Mouse (Mus musculus) midbrain, postnatal 0 days (tissue): ENCODE measurements around the gene Sh2d1b1. TPM values are rescaled to one million over a fixed set of nuclear protein-coding genes. Genes with fewer than 3 reads are reported as not detected.

Experiments used
- ATAC-seq: fragments of 200-750 bp; cut with Nextera tagmentation; 2 replicates; pipeline ENCODE4 v1.8.0; 2017; ENCODE audit warnings: moderate number of reproducible peaks, mild to moderate bottlenecking, moderate TSS enrichment, moderate library complexity; ENCODE audit not compliant: low FRiP score
- DNase-seq: peaks from one replicate; pipeline ENCODE4 v3.0.0-alpha.2; 2015; ENCODE audit warnings: low spot score
- H3K27ac ChIP-seq: fragments of 300-500 bp; sonication (generic); 2 replicates; pipeline ENCODE4 v1.5.1; 2014; ENCODE audit warnings: low read depth, mild to moderate bottlenecking, low read length, mixed read lengths
- H3K27me3 ChIP-seq: fragments of 300-500 bp; sonication (generic); 2 replicates; pipeline ENCODE4 v1.6.1; 2014; ENCODE audit warnings: low read length, control low read depth, mixed read lengths; ENCODE audit not compliant: insufficient read depth
- H3K36me3 ChIP-seq: fragments of 300-500 bp; sonication (generic); 2 replicates; pipeline ENCODE4 v1.6.1; 2014; ENCODE audit warnings: low read length, control low read depth, mixed read lengths; ENCODE audit not compliant: insufficient read depth
- H3K4me1 ChIP-seq: fragments of 300-500 bp; sonication (generic); 2 replicates; pipeline ENCODE4 v1.6.1; 2014; ENCODE audit warnings: mild to moderate bottlenecking, control low read depth, antibody characterized with exemption, low read length, mixed read lengths; ENCODE audit not compliant: insufficient read depth
- H3K4me2 ChIP-seq: fragments of 300-500 bp; sonication (generic); 2 replicates; pipeline ENCODE4 v1.6.1; 2014; ENCODE audit warnings: low read depth, mild to moderate bottlenecking, low read length, mixed read lengths; ENCODE audit not compliant: poor library complexity, severe bottlenecking
- H3K4me3 ChIP-seq: fragments of 300-500 bp; sonication (generic); 2 replicates; pipeline ENCODE4 v1.5.1; 2014; ENCODE audit warnings: low read depth, mild to moderate bottlenecking, low read length, moderate library complexity
- H3K9ac ChIP-seq: fragments of 300-500 bp; sonication (generic); replicated peaks from 2 replicates; pipeline ENCODE4 v1.6.1; 2014; ENCODE audit warnings: mild to moderate bottlenecking, low read length, moderate library complexity, mixed read lengths; ENCODE audit not compliant: poor library complexity, severe bottlenecking
- H3K9me3 ChIP-seq: fragments of 300-500 bp; sonication (generic); 2 replicates; pipeline ENCODE4 v1.6.1; 2016; ENCODE audit warnings: low read length, control low read depth
- CTCF ChIP-seq: IDR thresholded peaks from 2 replicates; pipeline ENCODE4 v1.5.1; 2016; ENCODE audit warnings: antibody characterized with exemption, mild to moderate bottlenecking
- WGBS: fragments of 180-500 bp; shearing (Covaris S2); extraction: QIAGEN DNeasy Blood & Tissue Kit; methylation state at CpG from one replicate; pipeline ENCODE4 v1.1.7; 2014; 5-methylcytosine and 5-hydroxymethylcytosine counted together
- polyA plus RNA-seq: library from polyadenylated mRNA; unstranded; fragments of >200 nt; fragmentation: Nextera tagmentation; extraction: Ambion mirVana; gene quantifications from 2 replicates; pipeline ENCODE4 v1.2.1, GENCODE M21; 2015
- total RNA-seq: library from RNA; depleted of rRNA; stranded (reverse); fragments of >200 nt; gene quantifications from 2 replicates; pipeline ENCODE4 v1.2.3, GENCODE M21; 2014; rRNA removed

Gene Sh2d1b1
- total and polyA plus RNA-seq, 2 experiments from 2014 or later, result not detected

GRCm38 (mm10) chr1:170325277-170325676, 48.2 kb downstream of the Sh2d1b1 start:
- Histone ChIP-seq H3K4me1 (no peaks in the 10 kb centered on the region), H3K9ac (no peak overlapping the region), H3K27ac (no peak overlapping the region), H3K4me3 (no peak overlapping the region), H3K4me2 (no peak overlapping the region), H3K27me3 (no peaks in the 10 kb centered on the region), H3K36me3 (peaks cover 8% of the 10 kb centered on the region), H3K9me3 (no peaks in the 10 kb centered on the region)
- WGBS, result 90% methylated on average over 4 of the region's 4 CpGs
- DNase-seq, result no peak
- no peak for TF ChIP-seq CTCF
- ATAC-seq, result no peak

DNA sequence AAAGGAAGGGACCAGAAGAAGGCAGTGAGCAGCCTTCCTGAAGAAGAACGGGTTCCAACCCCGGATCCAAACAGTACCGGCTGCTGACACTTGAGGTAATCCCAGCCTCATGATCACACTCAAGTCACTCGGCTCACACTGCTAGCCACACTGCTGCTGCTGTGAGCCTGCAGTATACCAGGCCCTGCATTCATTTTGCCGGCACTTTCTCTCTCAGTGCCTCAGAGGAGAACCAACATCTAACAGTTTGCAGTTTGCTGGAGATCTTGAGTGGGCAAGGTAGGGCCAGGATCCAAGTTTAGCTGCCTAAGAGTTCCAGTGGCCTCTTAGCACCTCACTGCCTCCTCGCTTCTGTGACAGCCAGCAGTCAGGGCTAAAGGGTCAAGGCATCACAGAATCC, 54.8 kb downstream of the Sh2d1b1 start:
- Histone ChIP-seq H3K27ac (no peak overlapping the region), H3K9ac (no peak overlapping the region), H3K4me2 (no peak overlapping the region), H3K4me1 (no peaks in the 10 kb centered on the region), H3K9me3 (no peaks in the 10 kb centered on the region), H3K4me3 (no peak overlapping the region), H3K36me3 (peaks cover 6% of the 10 kb centered on the region), H3K27me3 (no peaks in the 10 kb centered on the region)
- WGBS, result 81% methylated on average over 6 of the region's 6 CpGs
- no peak for DNase-seq
- TF ChIP-seq CTCF, result no peak
- ATAC-seq, result no peak

- Histone ChIP-seq H3K4me3 (no peak overlapping the region), H3K4me2 (no peak overlapping the region), H3K36me3 (peaks cover 3% of the 10 kb centered on the region; the same call in 1 of the 2 replicates), H3K9me3 (no peaks in the 10 kb centered on the region), H3K9ac (no peak overlapping the region), H3K27me3 (no peaks in the 10 kb centered on the region), H3K27ac (no peak overlapping the region), H3K4me1 (no peaks in the 10 kb centered on the region)
- TF ChIP-seq CTCF, result peak; percentile 57
- DNase-seq, result peak; percentile 10
- ATAC-seq, result no peak
- WGBS, result 65% methylated on average over 4 of the region's 4 CpGs
These were observed 55.7 kb downstream of the Sh2d1b1 start for GRCm38 (mm10) chr1:170332775-170333174.

Other genes starting within 250 kb of the Sh2d1b1 start
- 8.2 and 9.8 TPM in 2 replicates for gene Ddr2, start 166.6 kb upstream of the Sh2d1b1 start, total RNA-seq
- gene Ddr2, start 166.6 kb upstream of the Sh2d1b1 start, polyA plus RNA-seq, result 7.4 and 8.0 TPM in 2 replicates
- 38.6 and 52.8 TPM in 2 replicates for gene Uap1, start 102.4 kb upstream of the Sh2d1b1 start, total RNA-seq
- 55.8 and 59.0 TPM in 2 replicates for gene Uap1, start 102.4 kb upstream of the Sh2d1b1 start, polyA plus RNA-seq
- 46.4 and 57.3 TPM in 2 replicates for gene Uhmk1, start 61.9 kb upstream of the Sh2d1b1 start, total RNA-seq
- 7.2 and 8.2 TPM in 2 replicates for gene Uhmk1, start 61.9 kb upstream of the Sh2d1b1 start, polyA plus RNA-seq
- gene Sh2d1b2, start 44.6 kb upstream of the Sh2d1b1 start, total RNA-seq, result 0.11 TPM in 1 of 2 replicates, not detected in the other
- not detected in 2 replicates for gene Sh2d1b2, start 44.6 kb upstream of the Sh2d1b1 start, polyA plus RNA-seq
- 1.8 and 2.2 TPM in 2 replicates for gene Gm7694, start 29.0 kb downstream of the Sh2d1b1 start, total RNA-seq
- 0.72 and 0.79 TPM in 2 replicates for gene Gm7694, start 29.0 kb downstream of the Sh2d1b1 start, polyA plus RNA-seq
- gene Spata46, start 31.5 kb downstream of the Sh2d1b1 start, total RNA-seq, result not detected in 2 replicates
- gene Spata46, start 31.5 kb downstream of the Sh2d1b1 start, polyA plus RNA-seq, result 0.42 TPM in 1 of 2 replicates, not detected in the other